Mouse (Mus musculus) monocyte, adult 2 months (primary cell): ENCODE data around the gene Hepacam2.
"Not testable (repeated sequence)": the region's sequence is repeated elsewhere in the genome, so short reads cannot be mapped to it uniquely, and the experiment has no call there.

Experiments
- DNase-seq, 2 experiments: peaks; one replicate each; pipeline ENCODE4 v3.0.0; 2022; ENCODE audit warnings: low spot score in 2 of 2, low read depth in 1 of 2

Gene Hepacam2

DNA sequence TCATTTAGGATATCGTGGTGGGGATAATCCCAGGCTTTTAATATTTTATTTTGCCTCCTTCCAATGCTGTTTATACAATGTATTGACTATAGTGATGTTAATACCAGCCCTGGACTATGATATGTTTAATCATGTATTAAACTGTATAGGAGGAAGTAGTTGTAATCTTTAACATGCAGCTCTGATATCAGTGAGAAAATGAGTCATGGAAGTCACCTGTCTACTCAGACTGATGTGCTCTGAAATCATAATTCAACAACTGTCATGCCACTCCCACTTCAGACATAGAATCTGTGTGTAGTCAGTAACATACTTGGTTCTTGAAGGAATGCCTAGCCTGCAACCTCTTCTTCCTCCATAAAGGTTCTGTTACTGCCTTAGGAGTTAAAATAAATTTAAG, 29.5 kb downstream of the Hepacam2 start:
- DNase-seq, result no peak

DNA sequence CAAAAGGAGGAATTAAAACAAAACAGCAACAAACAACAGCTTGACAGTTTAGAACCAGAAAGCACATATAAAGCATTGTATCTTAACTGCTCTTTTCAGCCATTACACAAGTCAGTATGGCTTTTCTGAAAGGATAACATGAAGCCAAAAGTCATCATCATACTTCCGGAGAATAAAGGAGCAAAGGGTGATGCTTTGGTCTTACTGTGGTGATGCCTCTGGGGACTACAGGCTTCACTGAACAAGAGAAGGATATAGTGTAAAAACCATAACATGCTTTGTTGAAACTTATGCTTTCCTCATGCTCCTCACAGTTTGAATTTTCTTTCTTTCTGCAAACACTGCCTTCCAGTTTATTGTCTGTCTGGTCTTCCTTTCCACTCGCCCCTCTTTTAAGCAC, 34.5 kb downstream of the Hepacam2 start:
- no peak for DNase-seq

GRCm38 (mm10) chr6:3463026-3463425, 35.1 kb downstream of the Hepacam2 start:
- DNase-seq, result no peak

DNA sequence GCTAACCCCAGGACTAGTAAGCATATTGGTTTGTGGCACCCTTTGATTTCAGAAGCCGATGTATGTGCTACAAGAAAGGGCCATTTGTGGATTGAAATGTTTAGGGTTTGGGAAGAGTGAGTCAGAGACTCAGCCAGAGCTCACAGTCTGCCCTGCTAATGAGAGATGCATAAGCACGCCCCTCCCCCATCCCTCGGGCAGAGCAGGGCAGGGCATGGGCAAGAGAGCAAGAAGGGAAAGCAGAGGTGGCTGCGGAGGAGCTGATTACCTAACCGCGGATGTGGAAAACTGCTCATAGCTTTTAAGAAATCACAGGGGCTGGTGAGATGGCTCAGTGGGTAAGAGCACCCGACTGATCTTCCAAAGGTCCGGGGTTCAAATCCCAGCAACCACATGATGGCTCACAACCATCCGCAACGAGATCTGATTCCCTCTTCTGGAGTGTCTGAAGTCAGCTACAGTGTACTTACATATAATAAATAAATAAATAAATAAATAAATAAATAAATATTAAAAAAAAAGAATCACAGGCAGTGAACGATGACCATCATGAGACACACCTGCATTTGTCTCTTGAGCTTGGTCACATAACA, 42.1 kb downstream of the Hepacam2 start:
- DNase-seq, result no peak

GRCm38 (mm10) chr6:3454421-3454820, 43.7 kb downstream of the Hepacam2 start:
- no peak for DNase-seq

DNA sequence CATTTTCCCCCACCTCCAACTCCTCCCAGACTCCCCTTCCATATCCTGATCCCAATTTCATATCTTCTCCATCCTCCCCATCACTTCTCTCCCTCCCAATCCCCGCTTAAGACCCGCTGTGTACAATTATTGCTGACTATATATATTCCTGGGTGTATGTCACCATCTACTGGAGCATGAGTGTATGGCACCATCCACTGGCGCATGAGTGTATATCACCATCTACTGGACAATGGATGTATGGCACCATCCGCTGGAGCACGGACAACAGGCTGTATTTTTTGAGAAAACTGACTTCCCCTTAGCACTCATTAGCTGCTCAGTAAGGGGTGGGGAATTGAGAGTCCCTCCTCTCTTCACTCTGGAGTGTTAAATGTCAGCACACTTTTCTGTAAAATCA, 50.7 kb downstream of the Hepacam2 start:
- DNase-seq, result peak; percentile 27 to 71

DNA sequence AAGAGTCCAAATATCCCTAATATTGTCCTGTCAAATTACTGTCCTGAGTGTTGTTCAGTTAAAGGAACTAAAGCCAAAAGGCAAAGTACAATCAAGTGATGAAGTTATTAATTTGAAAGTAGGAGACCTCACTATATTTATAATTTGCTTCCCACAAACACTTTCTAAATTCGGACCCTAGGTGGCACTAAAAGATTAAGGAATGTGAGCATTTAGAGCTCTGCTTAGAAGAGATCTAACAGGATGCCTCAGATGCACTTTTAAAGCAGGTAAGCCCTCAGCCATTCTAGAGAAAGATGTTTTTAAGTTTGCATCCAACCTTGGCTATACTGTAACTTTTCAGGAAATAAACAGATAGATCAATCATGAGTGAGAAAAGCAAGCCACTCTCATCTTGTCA, 54.2 kb downstream of the Hepacam2 start:
- DNase-seq, result no peak

GRCm38 (mm10) chr6:3436087-3436486, 62.0 kb downstream of the Hepacam2 start:
- no peak for DNase-seq

- not testable (repeated sequence) for DNase-seq
Measured at GRCm38 (mm10) chr6:3430976-3431375, 67.1 kb downstream of the Hepacam2 start.

- no peak for DNase-seq
Measured at GRCm38 (mm10) chr6:3427047-3427446, 71.1 kb downstream of the Hepacam2 start.

- not testable (repeated sequence) for DNase-seq
Measured at GRCm38 (mm10) chr6:3425333-3425732, 72.8 kb downstream of the Hepacam2 start.

- not testable (repeated sequence) for DNase-seq
Measured at GRCm38 (mm10) chr6:3424613-3425277, 73.4 kb downstream of the Hepacam2 start.
